Mouse (Mus musculus) brain, embryonic 14.5 days (tissue): ENCODE results near the gene Otx1.

ENCODE experiments used
- CTCF ChIP-seq: fragments of 200-500 bp; IDR thresholded peaks from 2 replicates; pipeline ENCODE4 v1.5.1; 2012; ENCODE audit warnings: inconsistent platforms, mild to moderate bottlenecking, moderate library complexity, borderline replicate concordance; ENCODE audit not compliant: insufficient read depth, insufficient read length; ENCODE audit errors: extremely low read depth
- POLR2A ChIP-seq: fragments of 200-500 bp; IDR thresholded peaks from 2 replicates; pipeline ENCODE4 v1.6.1; 2012; ENCODE audit warnings: mild to moderate bottlenecking, inconsistent platforms, borderline replicate concordance; ENCODE audit not compliant: poor library complexity, insufficient read depth, insufficient read length, severe bottlenecking; ENCODE audit errors: extremely low read depth

DNA sequence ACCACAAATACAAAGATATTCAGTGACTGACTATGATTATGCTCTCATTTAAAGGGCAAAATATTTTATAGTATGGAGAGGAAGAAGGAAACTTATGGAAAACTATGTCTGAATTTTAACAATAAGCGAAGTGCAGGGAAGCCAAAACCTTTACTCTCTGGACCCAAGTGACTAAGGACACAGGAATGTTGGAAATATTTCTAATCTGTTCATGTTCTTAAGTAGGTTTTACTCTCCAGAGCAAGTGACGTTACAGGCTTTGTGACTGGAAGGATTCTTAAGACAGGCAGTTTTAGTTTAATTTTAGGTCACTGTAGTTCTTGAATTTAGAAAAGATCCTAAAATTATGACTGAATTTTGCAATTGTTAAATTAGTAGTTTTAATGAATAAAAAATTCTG is 6.1 kb upstream of the Otx1 start:
- TF ChIP-seq CTCF (no peak), POLR2A (no peak)
